Mouse (Mus musculus) liver, embryonic 12.5 days (tissue): Measurements from ENCODE around the gene Gstm4. TPM values are rescaled to one million over a fixed set of nuclear protein-coding genes. Genes with fewer than 3 reads are reported as not detected.
A peak's percentile ranks its signal among the peaks of the same experiment; 100 is the strongest.
"Not testable (repeated sequence)": the region's sequence is repeated elsewhere in the genome, so short reads cannot be mapped to it uniquely, and the experiment has no call there.

ENCODE experiments used
- ATAC-seq: fragments of 200-750 bp; cut with Nextera tagmentation; 2 replicates; pipeline ENCODE4 v1.8.0; 2017; ENCODE audit warnings: moderate number of reproducible peaks, mild to moderate bottlenecking, moderate library complexity
- H3K27ac ChIP-seq: fragments of 300-500 bp; sonication (generic); 2 replicates; pipeline ENCODE4 v1.5.1; 2016; ENCODE audit warnings: mild to moderate bottlenecking
- H3K27me3 ChIP-seq: fragments of 300-500 bp; sonication (generic); replicated peaks from 2 replicates; pipeline ENCODE4 v1.6.1; 2016; ENCODE audit warnings: mild to moderate bottlenecking, moderate library complexity
- H3K36me3 ChIP-seq: fragments of 300-500 bp; sonication (generic); 2 replicates; pipeline ENCODE4 v1.6.1; 2016; ENCODE audit warnings: mild to moderate bottlenecking, moderate library complexity
- H3K4me1 ChIP-seq: fragments of 300-500 bp; sonication (generic); 2 replicates; pipeline ENCODE4 v1.6.1; 2016
- H3K4me2 ChIP-seq: fragments of 300-500 bp; sonication (generic); 2 replicates; pipeline ENCODE4 v1.6.1; 2016; ENCODE audit warnings: mild to moderate bottlenecking, moderate library complexity
- H3K4me3 ChIP-seq: fragments of 300-500 bp; sonication (generic); 2 replicates; pipeline ENCODE4 v1.5.1; 2016; ENCODE audit warnings: mild to moderate bottlenecking, moderate library complexity
- H3K9ac ChIP-seq: fragments of 300-500 bp; sonication (generic); 2 replicates; pipeline ENCODE4 v1.6.1; 2016; ENCODE audit warnings: mild to moderate bottlenecking, moderate library complexity
- H3K9me3 ChIP-seq: fragments of 300-500 bp; sonication (generic); replicated peaks from 2 replicates; pipeline ENCODE4 v1.6.1; 2016; ENCODE audit warnings: mild to moderate bottlenecking, moderate library complexity
- WGBS: fragments of 180-500 bp; shearing (Covaris S2); methylation state at CpG from one replicate; pipeline ENCODE4 v1.1.7; 2016; ENCODE audit not compliant: insufficient replicate concordance; 5-methylcytosine and 5-hydroxymethylcytosine counted together
- polyA plus RNA-seq: library from polyadenylated mRNA; unstranded; fragments of >200 nt; fragmentation: Nextera tagmentation; extraction: Ambion mirVana; gene quantifications from 2 replicates; pipeline ENCODE4 v1.2.1, GENCODE M21; 2016

The Gstm4 gene
- polyA plus RNA-seq, 1 experiment from 2014 or later, result 16.6 TPM

DNA sequence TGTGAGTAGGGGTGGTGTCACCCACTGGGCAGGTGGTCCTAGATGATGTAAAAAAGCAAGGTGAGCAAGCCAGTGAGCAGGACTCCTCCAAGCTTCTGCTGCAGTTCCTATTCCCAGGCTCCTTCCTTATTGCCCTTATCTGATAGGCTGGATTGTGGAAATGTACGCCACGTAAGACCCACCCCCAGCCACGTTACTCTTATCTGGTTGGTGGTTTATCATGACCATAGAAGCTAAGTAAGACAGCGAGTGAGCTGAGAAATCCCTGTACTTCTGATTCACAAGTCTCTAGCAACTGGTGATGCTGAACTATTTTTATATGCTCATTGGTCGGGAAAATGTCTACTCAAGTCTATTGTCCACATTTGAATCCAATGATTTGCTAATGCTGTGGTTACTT lies 18.6 kb downstream of the Gstm4 start:
- Histone ChIP-seq H3K4me1 (peaks cover 8% of the 10 kb centered on the region; the same call in 1 of the 2 replicates), H3K9ac (no peak overlapping the region), H3K4me2 (no peak overlapping the region), H3K27me3 (peaks cover 9% of the 10 kb centered on the region; the same call in 1 of the 2 replicates), H3K4me3 (no peak overlapping the region), H3K9me3 (no peaks in the 10 kb centered on the region), H3K36me3 (no peaks in the 10 kb centered on the region), H3K27ac (no peak overlapping the region)
- no peak for ATAC-seq
- 29% methylated on average over 5 of the region's 5 CpGs for WGBS

DNA sequence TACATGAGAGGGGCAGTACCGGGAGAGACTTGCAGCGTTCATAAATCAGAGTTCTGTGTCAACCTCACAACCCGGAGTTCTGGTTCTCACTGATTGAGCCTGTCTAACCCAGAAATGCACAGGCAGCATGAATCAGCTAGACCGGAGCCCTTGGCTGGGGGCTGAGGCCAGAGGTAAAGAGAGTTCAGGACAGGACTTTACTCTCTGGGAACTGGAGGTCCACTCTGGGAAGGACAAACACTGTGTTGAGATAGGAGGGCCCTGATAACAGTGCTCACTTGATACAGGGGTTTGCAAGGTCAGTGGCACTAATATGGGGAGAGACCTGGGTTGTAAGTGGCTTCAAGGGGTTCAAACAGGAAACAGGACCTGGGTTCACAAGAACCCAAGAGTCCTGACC lies 19.4 kb downstream of the Gstm4 start:
- H3K9me3 ChIP-seq, result no peaks in the 10 kb centered on the region
- H3K9ac ChIP-seq, result no peak overlapping the region
- ATAC-seq, result peak; percentile 62; the same call in 1 of the 2 replicates
- peaks cover 12% of the 10 kb centered on the region; the same call in 1 of the 2 replicates for H3K4me1 ChIP-seq
- no peaks in the 10 kb centered on the region for H3K36me3 ChIP-seq
- peak overlapping the region; percentile 66 for H3K27ac ChIP-seq
- 44% methylated on average over 4 of the region's 4 CpGs for whole genome bisulfite sequencing
- H3K27me3 ChIP-seq, result peaks cover 9% of the 10 kb centered on the region; the same call in 1 of the 2 replicates
- no peak overlapping the region for H3K4me3 ChIP-seq
- no peak overlapping the region for H3K4me2 ChIP-seq

DNA sequence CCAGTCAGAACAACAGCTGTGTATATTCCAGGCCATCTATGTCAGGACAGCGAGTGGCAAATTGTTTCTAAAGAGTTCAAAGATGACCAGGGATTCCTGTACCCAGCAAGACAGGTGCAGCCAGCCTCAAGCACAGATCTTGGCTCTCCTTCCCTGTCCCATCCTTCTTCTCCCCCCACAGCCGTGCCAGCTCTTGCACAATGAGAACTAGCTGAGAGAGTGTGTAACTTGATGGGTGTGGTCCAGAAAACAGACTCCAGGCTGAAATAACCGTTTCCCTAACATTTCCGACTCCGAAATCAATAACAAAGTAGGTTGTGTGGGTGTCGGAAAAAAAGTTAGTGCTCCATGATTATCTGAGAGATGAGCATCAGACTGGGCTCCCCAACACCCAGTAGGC lies 22.0 kb downstream of the Gstm4 start:
- H3K27ac ChIP-seq, result no peak overlapping the region
- WGBS, result 48% methylated on average over 6 of the region's 6 CpGs
- peaks cover 9% of the 10 kb centered on the region; the same call in 1 of the 2 replicates for H3K27me3 ChIP-seq
- H3K36me3 ChIP-seq, result no peaks in the 10 kb centered on the region
- H3K9ac ChIP-seq, result no peak overlapping the region
- peaks cover 26% of the 10 kb centered on the region for H3K4me1 ChIP-seq
- H3K4me2 ChIP-seq, result no peak overlapping the region
- no peaks in the 10 kb centered on the region for H3K9me3 ChIP-seq
- no peak for ATAC-seq
- no peak overlapping the region for H3K4me3 ChIP-seq

DNA sequence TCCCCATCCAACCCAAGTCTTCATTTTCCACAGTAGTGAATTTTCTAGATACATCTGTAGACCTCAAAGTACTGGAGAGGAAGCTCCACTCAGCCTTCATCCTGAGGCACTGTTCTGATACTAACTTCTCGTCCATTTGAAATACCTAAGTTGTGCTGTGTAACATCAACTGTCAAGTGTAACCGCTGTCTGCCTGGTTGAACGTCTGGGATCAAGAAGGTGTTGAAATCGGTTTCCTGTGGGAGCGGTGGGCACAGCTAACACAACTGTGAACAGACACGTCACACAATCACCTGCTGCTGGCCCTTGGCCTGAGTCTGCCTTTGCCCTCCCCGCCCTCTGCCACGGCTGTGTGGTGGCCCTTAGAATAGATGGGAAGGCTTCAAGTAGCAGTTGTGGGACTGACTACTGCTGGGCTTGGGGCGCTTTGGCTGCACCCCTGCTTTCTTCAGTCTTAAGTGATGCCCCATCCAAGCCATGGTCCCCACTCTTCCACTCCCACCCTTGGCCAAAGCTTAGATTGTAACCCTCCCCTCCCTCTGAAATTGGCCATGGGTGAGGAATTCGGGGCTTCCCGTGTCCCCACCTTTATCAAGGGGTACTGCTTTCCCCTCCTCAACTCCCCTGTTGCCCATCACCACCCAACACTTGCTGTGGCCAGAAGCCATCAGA lies 24.2 kb downstream of the Gstm4 start:
- not testable (repeated sequence) for H3K9me3 ChIP-seq, H3K4me3 ChIP-seq, H3K4me2 ChIP-seq, ATAC-seq, H3K9ac ChIP-seq, H3K27ac ChIP-seq, H3K36me3 ChIP-seq
- Histone ChIP-seq H3K27me3 (peaks cover 11% of the 10 kb centered on the region; the same call in 1 of the 2 replicates), H3K4me1 (peaks cover 34% of the 10 kb centered on the region)
- WGBS, result 60% methylated on average over 11 of the region's 11 CpGs

DNA sequence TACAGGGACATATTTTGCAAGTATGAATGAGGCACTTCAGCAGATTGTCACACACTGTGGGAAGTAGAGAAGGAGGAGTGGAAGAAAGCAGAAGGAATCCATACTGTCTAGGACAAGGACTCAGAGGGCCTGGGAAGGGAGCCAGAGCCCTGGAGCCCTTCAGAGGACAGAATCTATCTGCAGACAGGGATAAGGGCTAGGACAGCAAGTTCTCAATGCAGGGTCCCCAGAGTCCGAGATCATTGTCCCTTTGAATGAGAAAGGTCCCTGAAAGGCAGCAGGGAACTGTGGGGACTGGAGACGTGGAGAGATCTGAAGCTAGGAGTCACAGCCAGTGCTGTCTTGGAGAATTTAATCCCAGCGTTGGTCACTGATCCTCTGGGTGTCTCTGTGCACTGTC lies 25.5 kb downstream of the Gstm4 start:
- not testable (repeated sequence) for H3K4me3 ChIP-seq, H3K9ac ChIP-seq, H3K27ac ChIP-seq, H3K36me3 ChIP-seq, ATAC-seq, H3K9me3 ChIP-seq, H3K4me2 ChIP-seq
- 52% methylated on average over 3 of the region's 3 CpGs for WGBS
- Histone ChIP-seq H3K4me1 (peaks cover 34% of the 10 kb centered on the region), H3K27me3 (peaks cover 16% of the 10 kb centered on the region; the same call in 1 of the 2 replicates)

DNA sequence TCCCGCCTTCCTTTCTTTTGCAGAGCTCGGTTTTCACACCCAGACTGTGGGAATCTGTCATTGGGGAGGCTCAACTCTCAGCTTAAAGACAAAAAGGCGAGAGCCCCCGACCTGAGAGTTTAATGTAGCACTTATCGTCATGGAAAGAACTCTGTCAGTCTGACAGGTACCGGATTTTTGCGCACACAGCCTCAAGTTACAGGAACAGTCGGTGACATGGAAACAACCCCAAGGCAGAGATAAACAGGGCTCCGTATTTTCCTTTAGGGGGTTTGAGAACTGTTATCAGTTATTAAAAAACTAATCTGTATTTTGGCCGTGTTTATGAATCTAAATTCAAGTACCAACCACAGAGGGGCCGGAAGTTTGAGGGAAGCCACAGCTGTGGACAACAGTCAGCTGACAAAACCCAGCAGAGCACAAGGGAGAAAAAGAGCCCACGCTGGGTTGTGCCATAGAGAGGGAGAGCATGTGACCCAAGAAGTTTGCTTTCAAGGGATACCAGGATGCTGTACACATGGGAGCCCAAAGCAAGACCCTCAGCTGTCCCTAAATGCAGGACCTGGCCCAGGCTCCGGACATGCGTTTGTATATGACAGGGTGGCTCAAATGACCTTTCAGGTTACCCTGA lies 26.4 kb downstream of the Gstm4 start:
- 0 out of 2 replicates have a peak, but pooled peaks have one; percentile 6 for ATAC-seq
- peak overlapping the region; percentile 32; the same call in 1 of the 2 replicates for H3K9ac ChIP-seq
- H3K4me1 ChIP-seq, result peaks cover 34% of the 10 kb centered on the region
- H3K27ac ChIP-seq, result peak overlapping the region; percentile 59
- WGBS, result 20% methylated on average over 14 of the region's 14 CpGs
- no peaks in the 10 kb centered on the region for H3K36me3 ChIP-seq
- H3K27me3 ChIP-seq, result peaks cover 16% of the 10 kb centered on the region; the same call in 1 of the 2 replicates
- no peaks in the 10 kb centered on the region for H3K9me3 ChIP-seq
- peak overlapping the region; percentile 46 for H3K4me3 ChIP-seq
- H3K4me2 ChIP-seq, result peak overlapping the region; percentile 71

DNA sequence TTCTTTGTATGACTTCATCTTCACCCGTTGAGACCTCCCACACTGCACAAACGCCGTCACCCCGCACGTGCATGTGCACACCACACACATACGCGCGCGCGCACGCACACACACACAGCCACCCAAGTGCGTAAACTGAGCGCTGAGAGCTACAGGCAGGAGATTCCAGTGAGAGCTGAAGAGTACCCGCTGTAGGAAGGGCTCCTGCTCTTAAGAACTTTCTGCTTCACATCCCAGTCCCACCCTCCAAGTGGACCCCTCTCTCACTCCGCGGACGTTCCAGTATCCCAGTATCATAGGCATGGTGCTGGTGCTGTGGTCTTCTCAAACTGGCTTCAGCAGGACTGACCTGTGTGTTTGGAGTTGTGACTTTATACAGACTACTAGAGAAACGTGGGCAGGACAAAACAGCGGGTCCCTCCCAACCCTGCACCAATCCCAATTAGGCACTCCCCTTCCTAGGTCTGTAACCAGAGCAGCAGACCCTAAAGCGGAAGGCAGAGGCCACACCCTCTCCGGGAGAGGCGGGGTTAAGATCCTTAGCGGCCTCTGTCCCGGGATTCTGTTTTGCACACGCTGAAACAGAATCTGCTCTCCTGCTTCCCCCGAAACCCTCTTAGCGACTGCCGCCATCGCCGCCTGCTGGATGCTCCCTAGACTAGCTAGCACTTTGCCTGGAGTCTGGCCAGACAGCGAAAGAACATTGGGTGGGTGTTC lies 27.1 kb downstream of the Gstm4 start, which contains the start of gene Gstm1:
Gene Gstm1 (minus strand): TSS at position 501 of the 717 bp plus-strand sequence.
- no peaks in the 10 kb centered on the region for H3K36me3 ChIP-seq
- peaks cover 10% of the 10 kb centered on the region; the same call in 1 of the 2 replicates for H3K27me3 ChIP-seq
- H3K9me3 ChIP-seq, result no peaks in the 10 kb centered on the region
- 1% methylated on average over 31 of the region's 31 CpGs for WGBS
- peak within 1 kb of the TSS; percentile 32 for H3K9ac ChIP-seq
- peaks cover 31% of the 10 kb centered on the region for H3K4me1 ChIP-seq
- peak within 1 kb of the TSS; percentile 70 for H3K27ac ChIP-seq
- peak within 1 kb of the TSS; percentile 71 for H3K4me2 ChIP-seq
- H3K4me3 ChIP-seq, result peak within 1 kb of the TSS; percentile 46
- ATAC-seq, result peak; percentile 91

DNA sequence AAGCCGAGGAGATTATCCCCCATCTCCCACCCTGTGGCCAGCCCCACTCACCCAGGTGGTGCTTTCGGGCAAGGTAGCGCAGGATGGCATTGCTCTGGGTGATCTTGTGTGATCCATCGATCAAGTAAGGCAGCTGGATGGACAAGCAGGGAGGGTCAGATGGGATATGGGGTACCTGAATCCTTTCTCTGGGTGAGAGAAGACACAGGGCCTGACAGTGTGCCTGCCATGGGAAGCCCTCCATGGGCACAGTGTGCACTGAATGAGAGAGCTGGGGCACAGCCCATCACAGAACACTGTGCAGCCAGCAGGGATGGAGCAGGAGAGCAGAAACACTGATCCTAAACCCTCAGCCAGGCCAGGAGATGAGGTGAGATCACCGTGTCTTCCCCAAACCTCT lies 28.2 kb downstream of the Gstm4 start:
- not testable (repeated sequence) for H3K27ac ChIP-seq, ATAC-seq, H3K9ac ChIP-seq, H3K36me3 ChIP-seq, H3K9me3 ChIP-seq, H3K27me3 ChIP-seq
- peaks cover 26% of the 10 kb centered on the region for H3K4me1 ChIP-seq
- 76% methylated on average over 5 of the region's 5 CpGs for WGBS
- H3K4me3 ChIP-seq, result peak overlapping the region; percentile 46; the same call in 1 of the 2 replicates
- peak overlapping the region; percentile 71 for H3K4me2 ChIP-seq

DNA sequence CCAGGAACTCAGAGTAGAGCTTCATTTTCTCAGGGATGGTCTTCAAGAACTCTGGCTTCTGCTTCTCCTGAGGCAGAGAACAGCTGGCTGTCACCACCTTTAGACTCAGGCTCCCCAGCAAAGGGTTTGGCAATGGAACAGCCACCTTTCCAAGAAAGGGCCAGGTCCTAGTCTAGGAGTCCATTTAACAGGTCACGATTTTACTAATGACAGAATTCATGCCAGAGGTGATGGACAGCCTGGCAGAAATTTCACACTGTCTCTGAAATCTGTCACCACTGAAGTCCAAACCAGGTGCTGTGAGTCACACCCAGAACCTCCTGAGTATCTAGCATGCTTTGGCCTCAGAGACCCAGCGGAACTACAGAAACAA lies 29.7 kb downstream of the Gstm4 start:
- no peaks in the 10 kb centered on the region for H3K36me3 ChIP-seq
- no peak overlapping the region for H3K9ac ChIP-seq
- no peaks in the 10 kb centered on the region for H3K9me3 ChIP-seq
- H3K27me3 ChIP-seq, result 0 out of 2 replicates have a peak, but pooled peaks cover 6% of the 10 kb centered on the region
- no peak overlapping the region for H3K4me3 ChIP-seq
- H3K4me1 ChIP-seq, result peaks cover 22% of the 10 kb centered on the region
- H3K4me2 ChIP-seq, result no peak overlapping the region
- WGBS, result 75% methylated on average over 2 of the region's 2 CpGs
- no peak overlapping the region for H3K27ac ChIP-seq
- ATAC-seq, result no peak

DNA sequence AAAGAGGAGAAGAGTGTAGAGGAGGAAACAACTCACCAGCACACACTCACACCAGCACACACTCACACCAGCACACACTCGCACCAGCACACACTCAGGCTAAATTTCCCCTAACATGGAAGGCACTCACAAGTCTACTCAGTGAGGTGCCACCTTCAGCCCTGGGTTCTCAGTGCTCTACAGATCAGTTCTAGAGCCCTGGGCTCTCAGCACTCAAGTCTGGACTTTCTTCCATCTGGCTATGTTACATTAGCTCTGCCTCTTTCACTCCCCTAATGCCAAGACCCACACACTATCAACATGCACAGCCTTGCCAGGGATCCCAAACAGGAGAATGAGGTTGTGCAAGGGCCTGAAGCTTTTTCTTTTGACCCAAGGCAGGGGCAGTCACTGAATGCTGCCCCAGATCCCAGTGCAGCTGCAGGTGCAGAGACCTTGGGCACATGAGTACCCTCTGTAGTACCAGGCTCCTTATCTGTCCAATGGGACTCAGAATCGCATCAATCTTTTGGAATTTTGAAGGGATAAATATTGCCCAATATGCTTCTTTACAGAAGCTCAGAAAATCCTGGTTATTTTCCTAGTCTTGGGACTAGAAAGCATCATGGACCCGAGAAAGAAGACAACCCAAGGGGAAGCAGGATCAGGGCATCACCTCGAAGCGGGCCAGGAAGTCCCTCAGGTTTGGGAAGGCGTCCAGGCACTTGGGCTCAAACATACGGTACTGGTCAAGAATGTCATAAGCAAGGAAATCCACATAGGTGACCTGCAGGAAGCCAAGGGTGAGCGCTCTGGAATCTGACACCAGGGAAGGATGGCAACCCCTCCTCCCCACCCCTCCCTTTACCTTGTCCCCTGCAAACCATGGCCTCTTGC lies 30.4 kb downstream of the Gstm4 start:
- H3K9me3 ChIP-seq, result no peaks in the 10 kb centered on the region
- no peak overlapping the region for H3K4me2 ChIP-seq
- no peak overlapping the region for H3K4me3 ChIP-seq
- 65% methylated on average over 7 of the region's 8 CpGs for WGBS
- 0 out of 2 replicates have a peak, but pooled peaks cover 6% of the 10 kb centered on the region for H3K27me3 ChIP-seq
- no peak overlapping the region for H3K9ac ChIP-seq
- no peak overlapping the region for H3K27ac ChIP-seq
- no peak for ATAC-seq
- H3K36me3 ChIP-seq, result no peaks in the 10 kb centered on the region
- peaks cover 22% of the 10 kb centered on the region for H3K4me1 ChIP-seq

DNA sequence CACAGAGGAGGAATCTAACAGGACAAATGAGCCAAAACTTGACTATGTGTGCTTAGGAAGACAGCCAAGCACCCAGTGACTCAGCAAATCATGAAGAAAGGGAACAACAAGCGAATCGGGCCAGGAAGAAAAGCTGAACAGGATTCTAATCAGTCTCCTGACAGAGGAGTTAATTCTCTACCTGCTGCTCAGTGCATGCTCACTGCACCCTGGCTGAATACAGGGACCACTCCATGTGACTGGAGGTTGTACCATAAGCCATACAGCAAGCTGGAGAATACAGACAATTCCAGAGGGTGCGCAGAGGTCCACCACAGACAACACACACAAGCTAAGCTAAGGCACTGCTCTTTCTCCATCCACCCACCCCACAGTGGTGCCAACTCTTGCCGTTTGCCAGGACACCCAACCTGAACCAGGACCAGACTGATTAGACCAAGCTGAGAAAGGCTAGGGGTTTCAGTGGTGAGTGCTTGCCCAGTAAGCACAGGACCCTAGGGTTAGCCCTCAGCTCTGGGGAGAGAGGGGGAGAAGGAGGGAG lies 31.3 kb downstream of the Gstm4 start:
- Histone ChIP-seq H3K4me2 (0 out of 2 replicates have a peak overlapping the region, but pooled peaks have one; percentile 9), H3K4me1 (peaks cover 15% of the 10 kb centered on the region), H3K4me3 (no peak overlapping the region), H3K27ac (no peak overlapping the region), H3K27me3 (0 out of 2 replicates have a peak, but pooled peaks cover 6% of the 10 kb centered on the region), H3K9me3 (no peaks in the 10 kb centered on the region), H3K9ac (no peak overlapping the region), H3K36me3 (no peaks in the 10 kb centered on the region)
- WGBS, result 50% methylated on average over 4 of the region's 4 CpGs
- ATAC-seq, result no peak
